Mouse (Mus musculus): ENCODE measurements around the gene Tnf. TPM values are rescaled to one million over a fixed set of nuclear protein-coding genes. Genes with fewer than 3 reads are reported as not detected.

The Tnf gene
- polyA plus RNA-seq, 1 experiment from 2014 or later: not detected

- no peaks in the 10 kb centered on the region for H3K27me3 ChIP-seq (replicated peaks)
- no peak within 1 kb of the TSS for H3K4me2 ChIP-seq
- no peak within 1 kb of the TSS for H3K4me3 ChIP-seq
- no peaks in the 10 kb centered on the region for H3K9me3 ChIP-seq
- no peak within 1 kb of the TSS for H3K9ac ChIP-seq
- no peaks in the 10 kb centered on the region for H3K4me1 ChIP-seq
- no peak within 1 kb of the TSS for H3K27ac ChIP-seq
- 40% methylated on average over 2 of the region's 2 CpGs for WGBS
- H3K36me3 ChIP-seq (replicated peaks): no peaks in the 10 kb centered on the region
- ATAC-seq (replicated peaks): no peak
These were observed 25.8 kb downstream of the Tnf start, which contains the start of gene Aif1 for GRCm38 (mm10) chr17:35175968-35176367. Aif1 (minus strand) TSS chr17:35176068.

GRCm38 (mm10) chr17:35175382-35175781, 26.4 kb downstream of the Tnf start:
- Histone ChIP-seq H3K9ac (no peak overlapping the region), H3K4me2 (no peak overlapping the region), H3K36me3 (replicated peaks) (no peaks in the 10 kb centered on the region), H3K27me3 (replicated peaks) (no peaks in the 10 kb centered on the region), H3K4me3 (no peak overlapping the region), H3K4me1 (no peaks in the 10 kb centered on the region), H3K9me3 (no peaks in the 10 kb centered on the region), H3K27ac (no peak overlapping the region)
- WGBS: 49% methylated on average over 6 of the region's 6 CpGs
- ATAC-seq (replicated peaks): no peak

GRCm38 (mm10) chr17:35174201-35174977, 27.4 kb downstream of the Tnf start:
- WGBS: 80% methylated on average over 8 of the region's 8 CpGs
- H3K9ac ChIP-seq: no peak overlapping the region
- no peaks in the 10 kb centered on the region for H3K4me1 ChIP-seq
- no peak overlapping the region for H3K4me2 ChIP-seq
- no peak overlapping the region for H3K4me3 ChIP-seq
- no peaks in the 10 kb centered on the region for H3K36me3 ChIP-seq (replicated peaks)
- no peak overlapping the region for H3K27ac ChIP-seq
- H3K27me3 ChIP-seq (replicated peaks): no peaks in the 10 kb centered on the region
- no peak for ATAC-seq (replicated peaks)
- H3K9me3 ChIP-seq: no peaks in the 10 kb centered on the region

GRCm38 (mm10) chr17:35173329-35173728, 28.5 kb downstream of the Tnf start:
- Histone ChIP-seq H3K36me3 (replicated peaks) (no peaks in the 10 kb centered on the region), H3K9me3 (no peaks in the 10 kb centered on the region), H3K4me3 (no peak overlapping the region), H3K4me1 (no peaks in the 10 kb centered on the region), H3K9ac (no peak overlapping the region), H3K4me2 (no peak overlapping the region), H3K27me3 (replicated peaks) (no peaks in the 10 kb centered on the region), H3K27ac (no peak overlapping the region)
- ATAC-seq (replicated peaks): no peak
- WGBS: 89% methylated on average over 3 of the region's 3 CpGs

- Histone ChIP-seq H3K36me3 (replicated peaks) (no peaks in the 10 kb centered on the region), H3K4me3 (no peak overlapping the region), H3K4me2 (no peak overlapping the region), H3K4me1 (no peaks in the 10 kb centered on the region), H3K27me3 (replicated peaks) (no peaks in the 10 kb centered on the region), H3K9me3 (no peaks in the 10 kb centered on the region), H3K27ac (no peak overlapping the region), H3K9ac (no peak overlapping the region)
- ATAC-seq (replicated peaks): no peak
- 76% methylated on average over 11 of the region's 11 CpGs for WGBS
These were observed 29.2 kb downstream of the Tnf start for GRCm38 (mm10) chr17:35172445-35173234.

- Histone ChIP-seq H3K4me1 (peaks cover 14% of the 10 kb centered on the region), H3K4me3 (no peak overlapping the region), H3K36me3 (replicated peaks) (no peaks in the 10 kb centered on the region), H3K4me2 (no peak overlapping the region), H3K9ac (no peak overlapping the region; the same call in 1 of the 2 replicates), H3K27ac (0 out of 2 replicates have a peak overlapping the region, but pooled peaks have one; percentile 58), H3K27me3 (replicated peaks) (no peaks in the 10 kb centered on the region), H3K9me3 (no peaks in the 10 kb centered on the region)
- no peak for ATAC-seq (replicated peaks)
- 23% methylated on average over 4 of the region's 4 CpGs for WGBS
These were observed 33.1 kb downstream of the Tnf start for GRCm38 (mm10) chr17:35168541-35169207.

- no peak overlapping the region for H3K4me3 ChIP-seq
- H3K27me3 ChIP-seq (replicated peaks): no peaks in the 10 kb centered on the region
- ATAC-seq (replicated peaks): no peak
- no peaks in the 10 kb centered on the region for H3K9me3 ChIP-seq
- peaks cover 22% of the 10 kb centered on the region for H3K4me1 ChIP-seq
- no peaks in the 10 kb centered on the region for H3K36me3 ChIP-seq (replicated peaks)
- H3K4me2 ChIP-seq: no peak overlapping the region
- no peak overlapping the region for H3K27ac ChIP-seq
- WGBS: 88% methylated on average over 7 of the region's 7 CpGs
- H3K9ac ChIP-seq: no peak overlapping the region
These were observed 34.0 kb downstream of the Tnf start for GRCm38 (mm10) chr17:35167794-35168193.

GRCm38 (mm10) chr17:35166352-35167035, 35.3 kb downstream of the Tnf start:
- H3K27ac ChIP-seq: peak overlapping the region; percentile 98
- no peaks in the 10 kb centered on the region for H3K9me3 ChIP-seq
- no peak overlapping the region for H3K9ac ChIP-seq
- no peaks in the 10 kb centered on the region for H3K27me3 ChIP-seq (replicated peaks)
- 68% methylated on average over 8 of the region's 8 CpGs for WGBS
- H3K36me3 ChIP-seq (replicated peaks): peaks cover 5% of the 10 kb centered on the region; the same call in 1 of the 2 replicates
- H3K4me3 ChIP-seq: peak overlapping the region; percentile 97
- peak overlapping the region; percentile 52 for H3K4me2 ChIP-seq
- ATAC-seq (replicated peaks): no peak
- peaks cover 35% of the 10 kb centered on the region for H3K4me1 ChIP-seq

- Histone ChIP-seq H3K27ac (peak overlapping the region; percentile 98), H3K4me1 (peaks cover 40% of the 10 kb centered on the region), H3K4me3 (peak overlapping the region; percentile 97), H3K4me2 (peak overlapping the region; percentile 52), H3K9me3 (no peaks in the 10 kb centered on the region), H3K27me3 (replicated peaks) (no peaks in the 10 kb centered on the region), H3K36me3 (replicated peaks) (peaks cover 14% of the 10 kb centered on the region), H3K9ac (peak overlapping the region; percentile 48)
- ATAC-seq (replicated peaks): no peak
- 21% methylated on average over 12 of the region's 12 CpGs for WGBS
These were observed 36.2 kb downstream of the Tnf start for GRCm38 (mm10) chr17:35165451-35166155.

GRCm38 (mm10) chr17:35164568-35165450, 37.0 kb downstream of the Tnf start, which contains the start of gene Prrc2a:
Prrc2a (minus strand) TSS chr17:35164897.
- H3K36me3 ChIP-seq (replicated peaks): peaks cover 20% of the 10 kb centered on the region
- H3K4me3 ChIP-seq: peak within 1 kb of the TSS; percentile 97
- peaks cover 40% of the 10 kb centered on the region for H3K4me1 ChIP-seq
- H3K4me2 ChIP-seq: peak within 1 kb of the TSS; percentile 89
- H3K27me3 ChIP-seq (replicated peaks): no peaks in the 10 kb centered on the region
- ATAC-seq (replicated peaks): peak; percentile 94
- H3K9ac ChIP-seq: peak within 1 kb of the TSS; percentile 100
- peak within 1 kb of the TSS; percentile 98 for H3K27ac ChIP-seq
- under 1% methylated on average over 74 of the region's 89 CpGs for WGBS
- no peaks in the 10 kb centered on the region for H3K9me3 ChIP-seq

All from midbrain, embryonic 15.5 days (tissue).